Mouse (Mus musculus): ENCODE data around the gene Pter.
A peak's percentile ranks its signal among the peaks of the same experiment; 100 is the strongest.

The Pter gene

GRCm38 (mm10) chr2:12923804-12924591 lies at the start of gene Pter:
Gene Pter, plus strand, starts transcription at chr2:12924041.
- DNase-seq (ENCODE audit: low spot score in 2 of 2): peak; percentile 64 to 73

GRCm38 (mm10) chr2:12874232-12874631 lies 49.6 kb upstream of the Pter start:
- DNase-seq (ENCODE audit: low spot score in 2 of 2): no peak

GRCm38 (mm10) chr2:12879492-12879891 lies 44.3 kb upstream of the Pter start:
- DNase-seq (ENCODE audit: low spot score in 2 of 2): no peak

- no peak for DNase-seq (ENCODE audit: low spot score in 2 of 2)
Observed at GRCm38 (mm10) chr2:12881009-12881408, 42.8 kb upstream of the Pter start.

GRCm38 (mm10) chr2:12883276-12883914 lies 40.4 kb upstream of the Pter start:
- peak; percentile 75 to 79 for DNase-seq (ENCODE audit: low spot score in 2 of 2)

GRCm38 (mm10) chr2:12887015-12887414 lies 36.8 kb upstream of the Pter start:
- no peak for DNase-seq (ENCODE audit: low spot score in 2 of 2)

GRCm38 (mm10) chr2:12905786-12906185 lies 18.1 kb upstream of the Pter start:
- no peak for DNase-seq (ENCODE audit: low spot score in 2 of 2)

GRCm38 (mm10) chr2:12925643-12926042 lies 1.8 kb downstream of the Pter start:
- DNase-seq (ENCODE audit: low spot score in 2 of 2): no peak

- no peak for DNase-seq (ENCODE audit: low spot score in 2 of 2)
Observed at GRCm38 (mm10) chr2:12930338-12930737, 6.5 kb downstream of the Pter start.

- no peak for DNase-seq (ENCODE audit: low spot score in 2 of 2)
Observed at GRCm38 (mm10) chr2:12933905-12934304, 10.1 kb downstream of the Pter start.

- DNase-seq (ENCODE audit: low spot score in 2 of 2): peak in 1 of 2 experiments; percentile 30
Observed at GRCm38 (mm10) chr2:12935286-12935685, 11.4 kb downstream of the Pter start.

GRCm38 (mm10) chr2:12937461-12938217 lies 13.8 kb downstream of the Pter start:
- DNase-seq (ENCODE audit: low spot score in 2 of 2): no peak

GRCm38 (mm10) chr2:12938641-12939040 lies 14.8 kb downstream of the Pter start:
- DNase-seq (ENCODE audit: low spot score in 2 of 2): no peak

- no peak for DNase-seq (ENCODE audit: low spot score in 2 of 2)
Observed at GRCm38 (mm10) chr2:12956703-12957424, 33.0 kb downstream of the Pter start.

GRCm38 (mm10) chr2:12970049-12970724 lies 46.3 kb downstream of the Pter start:
- peak in 1 of 2 experiments; percentile 19 for DNase-seq (ENCODE audit: low spot score in 2 of 2)

GRCm38 (mm10) chr2:12973752-12974151 lies 49.9 kb downstream of the Pter start:
- DNase-seq (ENCODE audit: low spot score in 2 of 2): no peak

- no peak for DNase-seq (ENCODE audit: low spot score in 2 of 2)
Observed at GRCm38 (mm10) chr2:12977367-12977766, 53.5 kb downstream of the Pter start.

GRCm38 (mm10) chr2:12978771-12979170 lies 54.9 kb downstream of the Pter start:
- peak; percentile 25 for DNase-seq (ENCODE audit: low spot score in 2 of 2)

GRCm38 (mm10) chr2:12984901-12985732 lies 61.3 kb downstream of the Pter start:
- DNase-seq (ENCODE audit: low spot score in 2 of 2): no peak

GRCm38 (mm10) chr2:13000026-13000425 lies 76.2 kb downstream of the Pter start:
- no peak for DNase-seq (ENCODE audit: low spot score in 2 of 2)

Data from right cerebral cortex, postnatal 10 days (tissue).